ENCODE assay signal across 1 mouse cellular context in genomic region chr2:158700535-158701256, GRCm38 (mm10).
TF ChIP-seq lines count a peak whose summit lies in the region.

No protein-coding gene starts in this region.

TF ChIP-seq in CH12.LX, 34 proteins besides CTCF, POLR2A, EP300 and RAD21 (continued from another document):
- TF ChIP-seq IRF4 (IDR thresholded peaks at IDR 0.05; ENCODE audit: low read depth, low read length): peak; percentile 63; the same call in 1 of the 2 replicates
- no peak for TF ChIP-seq NRF1 (IDR thresholded peaks at IDR 0.05; ENCODE audit: low read depth, low read length)
- peak; percentile 98 for TF ChIP-seq ZNF384 (IDR thresholded peaks at IDR 0.05; ENCODE audit: low read depth, low read length)
- peak; percentile 83 for TF ChIP-seq TCF12 (IDR thresholded peaks at IDR 0.05; ENCODE audit: low read depth, low read length)
- TF ChIP-seq UBTF (IDR thresholded peaks at IDR 0.05; ENCODE audit: low read depth, low read length): 0 out of 2 replicates have a peak, but pooled peaks have one; percentile 45
- peak; percentile 75; the same call in 1 of the 2 replicates for TF ChIP-seq MXI1 (IDR thresholded peaks at IDR 0.05; ENCODE audit: low read depth, low read length)
- TF ChIP-seq RCOR1 (conservative IDR thresholded peaks at IDR 0.05; ENCODE audit: low read depth, low read length): no peak
- no peak for TF ChIP-seq CHD1 (IDR thresholded peaks at IDR 0.05; ENCODE audit: low read depth, low read length)
- TF ChIP-seq E2F4 (IDR thresholded peaks at IDR 0.05; ENCODE audit: insufficient replicate concordance, low read depth, low read length): no peak
- no peak for TF ChIP-seq ZKSCAN1 (IDR thresholded peaks at IDR 0.05; ENCODE audit: borderline replicate concordance, low read depth, low read length)
- peak; percentile 73 for TF ChIP-seq MAZ (IDR thresholded peaks at IDR 0.05; ENCODE audit: low read depth, low read length)
- no peak for TF ChIP-seq GABPA (IDR thresholded peaks at IDR 0.05; ENCODE audit: insufficient replicate concordance, low read depth, low read length)
- no peak for TF ChIP-seq POLR2AphosphoS2 (IDR thresholded peaks at IDR 0.05; ENCODE audit: low read depth, low read length)
- no peak for TF ChIP-seq ZMIZ1 (IDR thresholded peaks at IDR 0.05; ENCODE audit: low read depth, low read length)
- peak; percentile 29 for TF ChIP-seq SMC3 (IDR thresholded peaks at IDR 0.05; ENCODE audit: low read depth, low read length)
